Mouse (Mus musculus) embryonic fibroblast, embryonic 13.5 days (primary cell): Measurements from ENCODE around the gene Fancg.
A peak's percentile ranks its signal among the peaks of the same experiment; 100 is the strongest.
"Not testable (repeated sequence)": the region's sequence is repeated elsewhere in the genome, so short reads cannot be mapped to it uniquely, and the experiment has no call there.

Experiments
- CTCF ChIP-seq: IDR thresholded peaks from 2 replicates; pipeline ENCODE4 v1.5.1; 2011; ENCODE audit warnings: mild to moderate bottlenecking, control low read depth, low read length, moderate library complexity, borderline replicate concordance; ENCODE audit not compliant: insufficient read depth
- POLR2A ChIP-seq: IDR thresholded peaks from 2 replicates; pipeline ENCODE4 v1.6.1; 2011; ENCODE audit warnings: low read depth, mild to moderate bottlenecking, control low read depth, low read length, moderate library complexity

GRCm38 (mm10) chr4:43000141-43000986 is 9.9 kb downstream of the Fancg start, which contains the start of gene Vcp:
- not testable (repeated sequence) for TF ChIP-seq CTCF
- TF ChIP-seq POLR2A, result peak; percentile 67
